Mouse (Mus musculus): Measurements from ENCODE around the gene Eva1b.

Gene Eva1b

GRCm38 (mm10) chr4:126147533-126148160 lies at the start of gene Eva1b:
TSS of gene Eva1b (plus strand) at chr4:126147744.
- DNase-seq (ENCODE audit: low read depth, low spot score) = peak; percentile 92

- no peak for DNase-seq (ENCODE audit: low read depth, low spot score)
Observed at GRCm38 (mm10) chr4:126099365-126099764, 48.2 kb upstream of the Eva1b start.

DNA sequence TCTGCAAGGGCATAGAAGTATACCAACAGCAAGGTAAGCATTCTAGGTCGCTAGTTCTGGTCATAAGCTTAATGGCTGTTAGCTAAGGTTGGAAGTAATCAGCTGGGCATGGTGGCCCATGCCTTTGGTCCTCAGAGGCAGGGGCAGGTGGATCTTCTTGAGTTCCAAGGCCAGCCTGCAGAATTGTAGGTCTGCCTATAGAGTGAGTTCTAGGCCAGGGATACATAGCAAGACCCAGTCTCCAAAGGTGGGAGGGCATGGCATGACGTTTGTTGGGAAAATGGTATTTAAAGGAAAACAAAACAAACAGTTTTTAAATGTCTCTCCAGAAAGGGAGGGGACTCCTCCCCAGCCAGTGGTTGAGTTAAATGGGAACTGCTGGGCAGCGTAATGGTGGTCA lies 46.8 kb upstream of the Eva1b start:
- no peak for DNase-seq (ENCODE audit: low read depth, low spot score)

DNA sequence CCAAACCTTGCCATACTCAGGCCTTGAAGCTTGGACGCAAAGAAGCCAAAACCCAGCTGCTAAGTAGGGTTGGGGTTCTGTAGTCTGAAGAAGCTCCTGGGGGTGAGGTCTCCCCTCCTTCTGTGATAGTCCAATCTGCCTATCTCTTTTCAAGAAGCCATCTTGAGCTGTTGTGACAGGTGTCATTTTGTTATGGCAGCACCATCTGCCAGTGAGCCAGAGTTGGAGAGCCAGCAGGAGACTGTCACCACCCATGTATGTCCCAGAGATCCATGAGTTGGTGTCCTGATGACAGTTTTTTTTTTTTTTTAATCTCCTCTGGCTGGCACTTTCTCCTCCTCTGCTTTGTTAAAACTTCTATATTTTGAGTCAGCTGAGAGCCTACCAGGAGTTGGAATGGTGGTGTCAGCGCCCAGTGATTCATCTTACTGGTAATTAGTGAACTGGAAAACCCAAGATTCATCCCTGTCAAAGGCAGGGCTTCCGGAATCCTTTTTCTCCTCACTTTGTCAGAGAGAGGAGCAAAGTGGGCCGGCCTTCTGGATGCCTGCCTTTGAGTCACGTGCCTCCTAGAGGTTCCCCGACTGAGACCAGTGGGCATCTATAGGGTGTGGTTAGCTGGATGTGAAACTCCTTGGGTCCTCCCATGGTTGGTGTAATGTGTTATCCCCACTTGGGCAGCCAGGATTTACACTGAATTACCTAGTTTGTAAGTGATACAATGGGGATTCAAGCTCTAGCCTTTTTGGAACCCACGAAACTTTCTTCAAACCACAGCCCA lies 45.3 kb upstream of the Eva1b start:
- DNase-seq (ENCODE audit: low read depth, low spot score) = no peak

DNA sequence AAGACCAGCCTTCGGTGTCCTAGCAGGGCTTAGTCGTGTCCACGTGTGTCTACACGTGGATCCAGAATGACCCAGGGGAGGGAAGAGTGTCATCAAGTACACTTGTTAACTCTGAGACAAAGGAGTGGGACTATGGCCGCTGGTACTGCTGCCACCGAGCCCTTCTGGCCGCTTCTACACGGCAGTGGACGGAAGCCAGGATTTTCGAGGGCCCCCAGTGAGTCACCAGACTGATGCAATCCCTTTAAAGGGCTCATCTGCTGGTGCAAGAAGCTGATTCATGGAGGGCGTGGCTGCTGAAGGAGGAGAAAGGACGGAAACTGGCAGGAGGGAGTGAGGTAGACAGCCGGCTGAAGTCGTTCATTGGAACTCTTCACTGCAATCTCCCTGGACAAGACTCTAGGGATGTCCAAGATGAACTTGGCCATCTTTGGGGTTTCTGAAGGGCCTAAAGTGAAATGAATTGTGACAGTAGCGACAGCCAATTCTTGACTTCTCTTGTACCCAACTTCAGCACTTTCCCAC lies 44.4 kb upstream of the Eva1b start:
- peak; percentile 40 for DNase-seq (ENCODE audit: low read depth, low spot score)

GRCm38 (mm10) chr4:126103590-126104068 lies 43.9 kb upstream of the Eva1b start, which contains the start of gene Stk40:
TSS of gene Stk40 (plus strand) at chr4:126103957.
- DNase-seq (ENCODE audit: low read depth, low spot score) = peak; percentile 97

- no peak for DNase-seq (ENCODE audit: low read depth, low spot score)
Observed at GRCm38 (mm10) chr4:126104261-126105075, 43.1 kb upstream of the Eva1b start.

GRCm38 (mm10) chr4:126105131-126105783 lies 42.3 kb upstream of the Eva1b start:
- DNase-seq (ENCODE audit: low read depth, low spot score) = no peak

GRCm38 (mm10) chr4:126108061-126108740 lies 39.3 kb upstream of the Eva1b start:
- no peak for DNase-seq (ENCODE audit: low read depth, low spot score)

DNA sequence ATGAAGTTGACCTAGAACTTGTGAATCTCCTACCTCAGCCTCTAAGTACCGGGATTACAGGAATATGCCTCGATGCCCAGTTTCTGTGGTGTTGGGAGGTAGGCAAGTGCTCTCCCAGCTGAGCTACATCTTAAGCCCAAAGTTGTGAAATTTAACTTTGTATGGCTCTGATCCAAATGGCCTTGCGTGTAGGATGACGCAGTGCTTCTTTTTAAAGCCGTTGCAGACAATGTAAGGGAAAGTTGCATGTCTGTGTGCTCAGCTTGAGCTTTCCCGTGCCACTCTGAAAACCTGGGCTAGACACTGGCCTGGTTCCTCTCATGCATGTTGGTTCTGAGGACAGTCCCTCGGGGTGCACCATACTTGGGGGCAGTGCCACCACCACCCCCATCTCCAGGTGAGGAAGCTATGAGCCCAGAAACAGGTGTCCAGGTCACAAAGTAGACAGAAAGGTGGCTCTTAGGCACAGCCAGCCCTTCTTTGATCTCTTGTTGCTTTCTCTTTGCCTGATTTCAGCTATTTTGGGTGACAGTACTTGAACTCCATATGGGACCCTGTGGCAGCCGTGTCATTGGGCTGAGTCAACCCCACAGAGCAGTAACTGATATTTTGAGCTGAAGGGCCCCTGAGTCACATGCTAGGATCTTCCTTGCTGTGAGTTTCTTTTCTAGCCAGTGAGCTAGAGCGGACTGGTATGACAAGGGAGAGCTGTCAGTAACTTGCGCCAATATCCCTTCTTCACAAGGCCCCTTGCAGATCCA lies 37.8 kb upstream of the Eva1b start:
- no peak for DNase-seq (ENCODE audit: low read depth, low spot score)

GRCm38 (mm10) chr4:126110374-126111152 lies 37.0 kb upstream of the Eva1b start:
- peak; percentile 48 for DNase-seq (ENCODE audit: low read depth, low spot score)

DNA sequence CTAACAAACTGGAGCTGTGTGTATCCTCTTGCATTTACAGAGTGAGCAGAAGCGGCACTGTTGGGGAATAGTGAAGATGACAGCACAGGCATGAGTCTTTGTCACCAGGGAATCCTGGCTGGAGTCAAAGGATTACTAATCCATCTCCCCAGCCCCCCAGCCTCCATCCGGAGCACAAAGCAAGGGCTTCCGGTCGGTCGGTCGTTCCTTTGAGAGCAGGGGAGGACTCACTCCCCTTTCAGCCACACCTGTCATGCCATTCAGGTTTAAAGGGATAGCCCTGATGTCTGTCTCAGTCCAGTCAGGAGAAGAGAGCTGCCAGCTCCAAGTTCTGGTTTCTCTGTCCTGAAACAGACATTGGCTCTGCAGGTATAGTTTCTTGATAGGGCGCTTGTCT lies 36.4 kb upstream of the Eva1b start:
- no peak for DNase-seq (ENCODE audit: low read depth, low spot score)

- DNase-seq (ENCODE audit: low read depth, low spot score) = no peak
Observed at GRCm38 (mm10) chr4:126113243-126113642, 34.3 kb upstream of the Eva1b start.

DNA sequence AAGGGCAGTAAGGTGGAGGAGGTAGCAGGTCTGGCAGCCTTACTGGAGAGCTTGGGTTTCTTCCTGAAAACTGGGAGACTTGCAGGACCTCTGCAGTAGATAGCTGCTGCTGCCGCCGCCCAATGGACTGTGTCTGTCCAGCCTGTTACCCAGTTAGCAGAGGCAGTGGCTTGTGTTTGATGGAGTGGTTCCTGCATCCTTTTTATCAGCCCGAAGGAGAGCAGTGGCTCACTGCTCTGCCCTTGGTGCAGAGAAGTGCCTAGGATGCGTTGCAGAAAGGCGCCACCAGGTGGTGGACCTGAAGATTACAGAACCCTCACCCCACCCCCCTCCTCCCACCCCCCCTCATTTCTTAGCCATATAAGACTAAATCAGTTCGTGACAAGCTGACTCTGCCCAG lies 33.6 kb upstream of the Eva1b start:
- peak; percentile 52 for DNase-seq (ENCODE audit: low read depth, low spot score)

DNA sequence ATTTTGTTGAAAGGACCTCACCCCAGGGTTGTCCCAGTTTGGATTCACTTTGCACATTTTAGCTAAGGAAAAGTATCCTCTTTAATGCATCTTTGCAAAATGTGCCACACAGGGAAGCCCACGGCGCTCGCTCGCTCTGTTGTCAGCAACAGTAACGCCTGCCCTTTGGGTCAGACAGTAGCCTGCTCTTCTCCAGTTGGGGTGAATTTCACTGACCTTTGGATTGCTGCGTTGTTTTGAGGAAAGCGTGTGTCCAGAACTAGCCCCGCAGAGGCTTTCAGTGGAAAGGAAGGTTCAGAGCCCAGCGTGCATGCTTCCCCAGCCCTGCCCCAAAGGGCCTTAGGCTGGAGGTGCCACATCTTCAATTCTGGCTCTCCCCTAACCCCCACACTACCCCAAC lies 32.1 kb upstream of the Eva1b start:
- no peak for DNase-seq (ENCODE audit: low read depth, low spot score)

DNA sequence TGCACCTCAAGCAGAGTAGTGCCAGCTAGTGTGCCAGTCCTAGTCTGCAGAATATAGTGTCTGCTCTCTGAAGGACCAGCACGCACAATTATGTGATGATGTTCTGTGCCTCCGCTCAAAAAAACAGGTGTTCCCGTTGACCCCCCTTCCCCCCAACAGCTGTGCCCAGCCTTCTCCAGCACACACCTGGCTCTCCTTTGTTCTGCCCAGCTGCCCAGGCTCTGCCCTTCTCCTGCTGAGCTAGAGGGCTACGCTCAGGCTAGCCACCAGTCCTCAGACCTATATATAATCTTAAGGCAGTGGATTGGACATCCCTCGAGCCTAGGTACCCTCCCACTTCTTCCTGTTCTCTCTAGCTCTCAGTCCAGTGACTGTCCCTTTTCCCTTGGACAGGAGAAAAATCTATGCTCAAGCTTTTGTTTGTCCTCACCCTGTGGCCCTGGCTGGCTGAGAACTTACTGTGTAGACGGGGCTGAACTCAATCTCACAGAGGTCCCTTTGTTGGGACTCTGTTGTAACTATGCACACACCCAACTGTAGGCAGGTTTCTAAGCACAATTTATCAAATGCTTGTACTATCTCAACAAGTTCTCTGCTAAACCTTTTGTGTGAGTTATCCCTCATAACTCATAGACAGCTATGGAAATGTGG lies 31.5 kb upstream of the Eva1b start:
- no peak for DNase-seq (ENCODE audit: low read depth, low spot score)

DNA sequence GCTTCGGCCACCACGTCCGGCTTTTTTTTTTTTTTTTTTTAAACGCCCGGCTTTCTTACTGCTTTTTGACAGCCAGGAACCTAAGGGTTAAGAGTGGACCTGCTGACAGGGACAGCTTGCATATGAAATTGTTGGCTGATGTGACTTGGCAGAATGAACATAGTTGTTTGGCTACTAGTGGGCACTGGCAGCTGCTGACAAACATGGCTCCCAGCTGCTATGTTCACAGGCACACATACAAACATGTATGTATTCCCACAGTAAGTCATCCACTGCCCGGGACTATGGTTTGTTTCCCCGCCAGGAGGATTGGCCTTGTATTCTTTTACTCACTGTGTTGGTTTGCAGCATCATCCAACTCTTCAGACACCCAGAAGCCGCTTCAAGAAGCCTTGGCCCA lies 30.4 kb upstream of the Eva1b start:
- DNase-seq (ENCODE audit: low read depth, low spot score) = no peak

- DNase-seq (ENCODE audit: low read depth, low spot score) = no peak
Observed at GRCm38 (mm10) chr4:126118651-126119050, 28.9 kb upstream of the Eva1b start.

- DNase-seq (ENCODE audit: low read depth, low spot score) = no peak
Observed at GRCm38 (mm10) chr4:126119051-126119450, 28.5 kb upstream of the Eva1b start.

Measured in forelimb bud, embryonic 11.5 days (tissue).